Mouse (Mus musculus) E14TG2a.4 (cell line): ENCODE data around the gene Fbh1.

Experiments
- H3K27me3 ChIP-seq: 2 replicates; pipeline ENCODE4 v1.6.1; 2014; ENCODE audit warnings: low read length, control low read depth; ENCODE audit not compliant: insufficient read depth
- H3K36me3 ChIP-seq: 2 replicates; pipeline ENCODE4 v1.6.1; 2014; ENCODE audit warnings: low read length, control low read depth; ENCODE audit not compliant: insufficient read depth
- H3K4me1 ChIP-seq: replicated peaks from 2 replicates; pipeline ENCODE4 v1.6.1; 2014; ENCODE audit warnings: low read depth, low read length, control low read depth
- H3K4me3 ChIP-seq: replicated peaks from 2 replicates; pipeline ENCODE4 v1.5.1; 2014; ENCODE audit warnings: mild to moderate bottlenecking, low read length
- H3K9me3 ChIP-seq: 2 replicates; pipeline ENCODE4 v1.6.1; 2014; ENCODE audit warnings: low read length, control low read depth
- CTCF ChIP-seq: conservative IDR thresholded peaks from 2 replicates; pipeline ENCODE4 v1.5.1; 2014; ENCODE audit warnings: low read length
- NANOG ChIP-seq: IDR thresholded peaks from 2 replicates; pipeline ENCODE4 v1.6.1; 2014; ENCODE audit warnings: borderline replicate concordance, low read length, mixed read lengths
- POU5F1 ChIP-seq: IDR thresholded peaks from 2 replicates; pipeline ENCODE4 v1.6.1; 2014; ENCODE audit warnings: low read length, borderline replicate concordance

The Fbh1 gene

GRCm38 (mm10) chr2:11738794-11739193 lies 38.6 kb downstream of the Fbh1 start:
- TF ChIP-seq NANOG = no peak
- no peak for TF ChIP-seq CTCF
- no peak for TF ChIP-seq POU5F1
- Histone ChIP-seq H3K27me3 (no peaks in the 10 kb centered on the region), H3K9me3 (no peaks in the 10 kb centered on the region), H3K36me3 (peaks cover 33% of the 10 kb centered on the region), H3K4me3 (no peak overlapping the region), H3K4me1 (0 out of 2 replicates have a peak, but pooled peaks cover 5% of the 10 kb centered on the region)

- H3K4me1 ChIP-seq = 0 out of 2 replicates have a peak, but pooled peaks cover 5% of the 10 kb centered on the region
- no peaks in the 10 kb centered on the region for H3K27me3 ChIP-seq
- no peaks in the 10 kb centered on the region for H3K9me3 ChIP-seq
- H3K4me3 ChIP-seq = no peak overlapping the region
- 0 out of 2 replicates have a peak, but pooled peaks cover 4% of the 10 kb centered on the region for H3K36me3 ChIP-seq
- TF ChIP-seq NANOG = no peak
- no peak for TF ChIP-seq POU5F1
- TF ChIP-seq CTCF = no peak
These were observed 41.5 kb downstream of the Fbh1 start for GRCm38 (mm10) chr2:11735853-11736252.

DNA sequence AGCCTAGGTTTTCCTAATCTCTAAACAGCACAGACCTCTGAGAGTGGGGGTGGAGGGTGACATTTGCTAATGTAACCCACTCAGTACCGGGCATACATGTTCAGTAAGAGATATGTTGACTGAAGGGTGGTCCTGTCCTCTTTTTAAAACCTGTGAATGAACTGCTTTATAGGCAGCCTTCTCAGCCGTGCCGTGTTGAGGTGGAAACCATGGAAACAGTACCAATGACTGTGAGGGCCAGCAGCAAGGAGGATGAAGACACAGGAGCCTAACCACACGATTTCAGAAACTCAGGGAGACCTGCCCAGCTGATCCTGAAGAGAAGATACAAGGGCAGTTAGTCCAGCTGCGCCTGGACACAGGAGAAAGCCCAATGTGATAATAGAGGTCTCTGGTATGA lies 44.4 kb downstream of the Fbh1 start:
- Histone ChIP-seq H3K27me3 (no peaks in the 10 kb centered on the region), H3K36me3 (no peaks in the 10 kb centered on the region), H3K4me1 (0 out of 2 replicates have a peak, but pooled peaks cover 5% of the 10 kb centered on the region), H3K4me3 (no peak overlapping the region), H3K9me3 (no peaks in the 10 kb centered on the region)
- TF ChIP-seq CTCF (no peak), NANOG (no peak), POU5F1 (no peak)

- H3K4me3 ChIP-seq = no peak overlapping the region
- TF ChIP-seq CTCF = no peak
- no peak for TF ChIP-seq NANOG
- TF ChIP-seq POU5F1 = no peak
- H3K9me3 ChIP-seq = no peaks in the 10 kb centered on the region
- H3K4me1 ChIP-seq = no peaks in the 10 kb centered on the region
- H3K36me3 ChIP-seq = no peaks in the 10 kb centered on the region
- no peaks in the 10 kb centered on the region for H3K27me3 ChIP-seq
These were observed 48.3 kb downstream of the Fbh1 start for GRCm38 (mm10) chr2:11729091-11729490.

- no peaks in the 10 kb centered on the region for H3K9me3 ChIP-seq
- H3K36me3 ChIP-seq = no peaks in the 10 kb centered on the region
- 0 out of 2 replicates have a peak, but pooled peaks cover 6% of the 10 kb centered on the region for H3K27me3 ChIP-seq
- H3K4me3 ChIP-seq = no peak overlapping the region
- TF ChIP-seq CTCF = no peak
- TF ChIP-seq NANOG = no peak
- no peak for TF ChIP-seq POU5F1
- H3K4me1 ChIP-seq = no peaks in the 10 kb centered on the region
These were observed 49.8 kb downstream of the Fbh1 start for GRCm38 (mm10) chr2:11727574-11727973.

GRCm38 (mm10) chr2:11722564-11722963 lies 54.8 kb downstream of the Fbh1 start:
- no peaks in the 10 kb centered on the region for H3K9me3 ChIP-seq
- TF ChIP-seq POU5F1 (no peak), CTCF (no peak), NANOG (no peak)
- 0 out of 2 replicates have a peak, but pooled peaks cover 6% of the 10 kb centered on the region for H3K27me3 ChIP-seq

DNA sequence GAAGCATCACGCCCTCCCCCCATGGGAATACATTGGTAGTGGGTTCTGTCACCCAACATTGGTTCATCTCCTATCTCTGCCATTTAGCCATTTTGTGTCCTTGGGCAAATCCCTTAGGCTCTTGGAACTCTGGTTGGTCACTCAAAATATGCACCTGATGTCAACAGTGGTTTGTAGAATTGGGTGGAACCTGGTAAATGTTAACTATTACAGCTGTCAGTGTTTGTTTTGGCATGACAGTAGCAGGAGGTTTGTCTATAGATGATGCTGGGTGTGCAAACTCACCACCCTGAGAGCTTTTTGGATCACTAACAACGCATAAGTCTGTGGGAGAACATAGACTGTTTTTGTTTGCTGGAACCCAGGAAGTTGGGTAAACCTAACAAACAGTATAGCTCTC lies 58.8 kb downstream of the Fbh1 start:
- 0 out of 2 replicates have a peak, but pooled peaks cover 12% of the 10 kb centered on the region for H3K27me3 ChIP-seq
- no peak overlapping the region for H3K4me3 ChIP-seq
- TF ChIP-seq CTCF = no peak
- TF ChIP-seq NANOG = no peak
- no peak for TF ChIP-seq POU5F1
- no peaks in the 10 kb centered on the region for H3K9me3 ChIP-seq
- H3K4me1 ChIP-seq = 0 out of 2 replicates have a peak, but pooled peaks cover 2% of the 10 kb centered on the region
- no peaks in the 10 kb centered on the region for H3K36me3 ChIP-seq

More at GRCm38 (mm10) chr2:11722564-11722963, 54.8 kb downstream of the Fbh1 start:
- Histone ChIP-seq H3K36me3 (no peaks in the 10 kb centered on the region), H3K4me3 (no peak overlapping the region), H3K4me1 (no peaks in the 10 kb centered on the region)

GRCm38 (mm10) chr2:11714535-11714934 lies 62.8 kb downstream of the Fbh1 start:
- no peaks in the 10 kb centered on the region for H3K36me3 ChIP-seq
- TF ChIP-seq NANOG = no peak
- no peak for TF ChIP-seq POU5F1
- no peak for TF ChIP-seq CTCF
- 0 out of 2 replicates have a peak, but pooled peaks cover 2% of the 10 kb centered on the region for H3K4me1 ChIP-seq
- H3K27me3 ChIP-seq = peaks cover 11% of the 10 kb centered on the region; the same call in 1 of the 2 replicates
- H3K4me3 ChIP-seq = no peak overlapping the region
- no peaks in the 10 kb centered on the region for H3K9me3 ChIP-seq

DNA sequence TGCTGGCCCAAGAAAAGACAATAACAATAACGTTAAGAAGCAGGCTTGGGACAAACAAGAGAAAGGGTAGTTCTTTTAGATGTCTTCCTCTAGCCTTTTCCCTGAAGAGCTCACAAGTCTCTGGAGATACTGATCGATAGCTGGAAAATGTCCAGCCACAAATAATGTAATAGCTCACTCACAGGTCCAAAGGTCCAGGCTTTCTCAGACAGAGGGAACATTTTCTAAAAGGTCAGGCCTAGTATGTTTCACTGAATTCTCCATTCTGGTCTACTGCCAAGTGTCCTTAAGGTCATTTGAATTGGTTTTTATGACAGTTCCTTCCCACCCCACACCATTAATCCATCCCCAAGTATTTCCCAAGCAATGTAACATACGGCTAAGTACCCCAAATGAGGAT lies 64.4 kb downstream of the Fbh1 start:
- Histone ChIP-seq H3K4me3 (no peak overlapping the region), H3K9me3 (no peaks in the 10 kb centered on the region), H3K27me3 (peaks cover 23% of the 10 kb centered on the region), H3K4me1 (0 out of 2 replicates have a peak, but pooled peaks cover 2% of the 10 kb centered on the region), H3K36me3 (no peaks in the 10 kb centered on the region)
- no peak for TF ChIP-seq CTCF
- TF ChIP-seq POU5F1 = no peak
- no peak for TF ChIP-seq NANOG
